Mouse (Mus musculus) megakaryocyte, embryonic 14.5 days (primary cell): Measurements from ENCODE around the gene D130040H23Rik.

Source experiments
- FLI1 ChIP-seq: IDR thresholded peaks from 2 replicates; pipeline ENCODE4 v1.6.1; 2012; ENCODE audit warnings: low read length, inconsistent platforms, mixed read lengths
- GATA1 ChIP-seq: IDR thresholded peaks from 3 replicates; pipeline ENCODE4 v1.6.1; 2012; ENCODE audit warnings: mixed read lengths, low read length, inconsistent platforms, borderline replicate concordance

DNA sequence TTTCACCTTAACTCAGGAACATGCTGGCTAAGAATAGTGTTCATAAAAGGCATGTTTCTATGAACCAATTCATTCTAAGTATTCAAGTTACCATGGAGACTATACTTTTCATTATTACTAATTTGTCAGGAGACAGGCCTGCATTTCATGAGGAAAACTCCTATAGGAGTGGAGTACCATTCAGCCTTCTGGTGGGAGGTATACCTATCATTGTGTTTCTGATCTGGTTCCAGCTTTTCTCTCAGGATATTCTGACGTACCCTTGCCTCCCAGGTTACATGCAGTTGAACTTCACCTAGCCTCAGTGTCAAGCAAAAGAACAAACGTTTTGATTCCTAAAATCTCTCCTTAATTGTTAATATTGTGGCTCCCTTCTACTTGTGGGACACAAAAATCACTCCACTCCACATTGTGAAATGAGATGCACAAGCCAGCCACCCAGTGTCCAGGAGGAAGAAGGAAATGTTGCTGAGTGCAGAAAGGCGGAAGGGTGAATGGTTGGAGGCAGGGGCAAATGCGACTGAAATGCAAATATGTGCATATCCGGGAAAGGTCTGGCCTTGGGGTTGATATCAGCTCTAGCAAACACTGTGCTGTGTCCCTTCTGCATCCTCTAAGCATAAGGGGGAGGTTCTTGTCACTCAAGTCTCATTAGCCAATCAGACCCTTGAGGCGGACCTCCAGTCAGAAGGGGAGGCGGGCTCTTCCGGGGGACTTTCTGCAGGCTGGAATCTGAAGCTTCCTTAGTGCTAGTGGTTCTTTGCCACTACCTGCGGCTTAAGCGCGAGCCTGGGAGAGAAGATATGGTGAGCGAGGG, at the start of gene D130040H23Rik:
- no peak for TF ChIP-seq GATA1
- TF ChIP-seq FLI1: no peak
